Mouse (Mus musculus) mature B cell (primary cell): ENCODE measurements around the gene Anapc13.

ENCODE experiments used
- in situ Hi-C: fragments of 300-500 bp; cut with MboI; formaldehyde crosslinking; loops from 2 replicates; pipeline ENCODE4 v1.14.3; 2019

Anapc13 gene

DNA sequence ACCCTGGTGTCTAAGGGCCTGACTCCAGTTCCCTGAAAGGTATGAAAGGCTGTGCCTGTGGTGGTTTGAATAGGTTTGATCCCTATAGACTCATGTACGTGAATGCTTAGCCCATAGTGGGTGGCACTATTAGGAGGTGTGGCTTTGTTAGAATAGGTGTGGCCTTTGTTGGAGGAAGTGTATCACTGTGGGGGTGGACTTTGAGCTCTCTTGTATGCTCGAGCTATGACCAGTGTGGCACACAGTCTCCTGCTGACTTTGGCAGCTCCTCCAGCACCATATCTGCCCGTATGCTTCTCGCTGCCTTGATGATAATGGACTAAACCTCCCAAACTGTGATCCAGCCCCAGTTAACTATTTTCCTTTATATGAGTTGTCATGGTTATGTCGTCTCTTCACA lies 49.8 kb downstream of the Anapc13 start:
- in situ Hi-C loops, result no loop called here

DNA sequence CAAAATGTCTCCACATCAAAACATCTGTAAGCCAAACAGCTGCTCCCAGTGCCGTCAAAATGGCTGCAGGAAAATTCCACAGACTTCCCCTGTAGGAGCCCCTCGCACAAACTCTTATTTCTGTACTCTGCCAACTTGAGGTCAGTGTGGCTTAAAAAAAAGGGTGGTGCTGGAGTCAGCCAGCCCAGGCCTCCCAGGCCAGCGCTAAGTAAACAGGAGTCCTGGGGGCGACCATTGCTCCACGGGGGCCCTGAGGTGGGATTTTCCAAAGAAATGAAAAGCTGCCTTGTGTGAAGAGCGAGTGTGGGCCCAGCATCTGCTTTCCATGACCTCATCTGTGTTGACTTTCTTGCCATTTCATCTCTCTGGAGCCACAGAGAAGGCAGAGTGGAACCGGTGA lies 55.4 kb downstream of the Anapc13 start:
- in situ Hi-C loops, result no loop called here
